Mouse (Mus musculus) liver, embryonic 12.5 days (tissue): ENCODE results near the gene Kctd3. TPM values are rescaled to one million over a fixed set of nuclear protein-coding genes. Genes with fewer than 3 reads are reported as not detected.

Source experiments
- ATAC-seq: fragments of 200-750 bp; cut with Nextera tagmentation; 2 replicates; pipeline ENCODE4 v1.8.0; 2017; ENCODE audit warnings: moderate number of reproducible peaks, mild to moderate bottlenecking, moderate library complexity
- H3K27ac ChIP-seq: fragments of 300-500 bp; sonication (generic); 2 replicates; pipeline ENCODE4 v1.5.1; 2016; ENCODE audit warnings: mild to moderate bottlenecking
- H3K27me3 ChIP-seq: fragments of 300-500 bp; sonication (generic); replicated peaks from 2 replicates; pipeline ENCODE4 v1.6.1; 2016; ENCODE audit warnings: mild to moderate bottlenecking, moderate library complexity
- H3K36me3 ChIP-seq: fragments of 300-500 bp; sonication (generic); 2 replicates; pipeline ENCODE4 v1.6.1; 2016; ENCODE audit warnings: mild to moderate bottlenecking, moderate library complexity
- H3K4me1 ChIP-seq: fragments of 300-500 bp; sonication (generic); 2 replicates; pipeline ENCODE4 v1.6.1; 2016
- H3K4me2 ChIP-seq: fragments of 300-500 bp; sonication (generic); 2 replicates; pipeline ENCODE4 v1.6.1; 2016; ENCODE audit warnings: mild to moderate bottlenecking, moderate library complexity
- H3K4me3 ChIP-seq: fragments of 300-500 bp; sonication (generic); 2 replicates; pipeline ENCODE4 v1.5.1; 2016; ENCODE audit warnings: mild to moderate bottlenecking, moderate library complexity
- H3K9ac ChIP-seq: fragments of 300-500 bp; sonication (generic); 2 replicates; pipeline ENCODE4 v1.6.1; 2016; ENCODE audit warnings: mild to moderate bottlenecking, moderate library complexity
- H3K9me3 ChIP-seq: fragments of 300-500 bp; sonication (generic); replicated peaks from 2 replicates; pipeline ENCODE4 v1.6.1; 2016; ENCODE audit warnings: mild to moderate bottlenecking, moderate library complexity
- WGBS: fragments of 180-500 bp; shearing (Covaris S2); methylation state at CpG from one replicate; pipeline ENCODE4 v1.1.7; 2016; ENCODE audit not compliant: insufficient replicate concordance; 5-methylcytosine and 5-hydroxymethylcytosine counted together
- polyA plus RNA-seq: library from polyadenylated mRNA; unstranded; fragments of >200 nt; fragmentation: Nextera tagmentation; extraction: Ambion mirVana; gene quantifications from 2 replicates; pipeline ENCODE4 v1.2.1, GENCODE M21; 2016

Gene Kctd3
- 18.2 and 18.3 TPM in 2 replicates for polyA plus RNA-seq

- peak within 1 kb of the TSS; percentile 96 for H3K9ac ChIP-seq
- peak within 1 kb of the TSS; percentile 91 for H3K4me2 ChIP-seq
- H3K27ac ChIP-seq = peak within 1 kb of the TSS; percentile 78
- peaks cover 19% of the 10 kb centered on the region for H3K36me3 ChIP-seq
- no peaks in the 10 kb centered on the region for H3K9me3 ChIP-seq
- WGBS = under 1% methylated on average over 74 of the region's 74 CpGs
- peaks cover 33% of the 10 kb centered on the region for H3K4me1 ChIP-seq
- peak; percentile 90 for ATAC-seq
- peaks cover 13% of the 10 kb centered on the region for H3K27me3 ChIP-seq
- peak within 1 kb of the TSS; percentile 100 for H3K4me3 ChIP-seq
Measured at GRCm38 (mm10) chr1:189007239-189007979, at the start of gene Kctd3. Gene Kctd3 (minus strand): TSS chr1:189007841.

GRCm38 (mm10) chr1:189057425-189057824 is 49.8 kb upstream of the Kctd3 start:
- H3K9me3 ChIP-seq = no peaks in the 10 kb centered on the region
- H3K4me2 ChIP-seq = no peak overlapping the region
- no peak overlapping the region for H3K27ac ChIP-seq
- H3K27me3 ChIP-seq = no peaks in the 10 kb centered on the region
- H3K4me1 ChIP-seq = no peaks in the 10 kb centered on the region
- no peak overlapping the region for H3K9ac ChIP-seq
- H3K4me3 ChIP-seq = no peak overlapping the region
- ATAC-seq = no peak
- WGBS = 32% methylated on average over 4 of the region's 4 CpGs
- H3K36me3 ChIP-seq = no peaks in the 10 kb centered on the region

GRCm38 (mm10) chr1:189055933-189056332 is 48.3 kb upstream of the Kctd3 start:
- ATAC-seq = no peak
- no peaks in the 10 kb centered on the region for H3K27me3 ChIP-seq
- H3K4me2 ChIP-seq = no peak overlapping the region
- H3K9me3 ChIP-seq = no peaks in the 10 kb centered on the region
- no peak overlapping the region for H3K27ac ChIP-seq
- H3K36me3 ChIP-seq = no peaks in the 10 kb centered on the region
- H3K4me3 ChIP-seq = no peak overlapping the region
- no peak overlapping the region for H3K9ac ChIP-seq
- WGBS = 51% methylated on average over 2 of the region's 2 CpGs
- no peaks in the 10 kb centered on the region for H3K4me1 ChIP-seq

GRCm38 (mm10) chr1:189054941-189055551 is 47.4 kb upstream of the Kctd3 start:
- H3K36me3 ChIP-seq = no peaks in the 10 kb centered on the region
- H3K9me3 ChIP-seq = no peaks in the 10 kb centered on the region
- H3K4me1 ChIP-seq = no peaks in the 10 kb centered on the region
- WGBS = 71% methylated on average over 8 of the region's 8 CpGs
- H3K27me3 ChIP-seq = no peaks in the 10 kb centered on the region
- H3K9ac ChIP-seq = no peak overlapping the region
- no peak overlapping the region for H3K4me2 ChIP-seq
- no peak for ATAC-seq
- no peak overlapping the region for H3K4me3 ChIP-seq
- H3K27ac ChIP-seq = no peak overlapping the region

DNA sequence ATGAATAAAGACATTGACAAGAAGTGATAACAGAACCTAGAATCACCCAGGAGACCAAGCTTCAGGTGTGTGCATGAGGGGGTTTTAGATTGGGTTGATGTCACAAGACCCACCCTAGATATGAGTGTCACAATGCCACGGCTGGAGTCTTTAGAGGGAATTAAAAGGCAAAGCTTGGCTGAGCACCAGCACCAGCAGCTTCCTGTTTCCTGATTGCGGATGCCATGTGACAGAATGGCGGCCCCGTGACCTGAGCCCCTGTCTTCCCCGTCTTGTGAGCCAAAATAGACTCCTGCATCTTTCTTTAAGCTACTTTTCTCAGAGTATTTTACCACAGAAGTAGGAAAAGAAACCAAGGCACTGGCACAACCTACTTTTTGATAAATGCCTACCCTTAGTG is 46.5 kb upstream of the Kctd3 start:
- WGBS = 39% methylated on average over 5 of the region's 5 CpGs
- Histone ChIP-seq H3K4me2 (no peak overlapping the region), H3K4me1 (no peaks in the 10 kb centered on the region), H3K9me3 (no peaks in the 10 kb centered on the region), H3K4me3 (no peak overlapping the region), H3K27ac (no peak overlapping the region), H3K9ac (no peak overlapping the region), H3K27me3 (no peaks in the 10 kb centered on the region), H3K36me3 (no peaks in the 10 kb centered on the region)
- no peak for ATAC-seq

DNA sequence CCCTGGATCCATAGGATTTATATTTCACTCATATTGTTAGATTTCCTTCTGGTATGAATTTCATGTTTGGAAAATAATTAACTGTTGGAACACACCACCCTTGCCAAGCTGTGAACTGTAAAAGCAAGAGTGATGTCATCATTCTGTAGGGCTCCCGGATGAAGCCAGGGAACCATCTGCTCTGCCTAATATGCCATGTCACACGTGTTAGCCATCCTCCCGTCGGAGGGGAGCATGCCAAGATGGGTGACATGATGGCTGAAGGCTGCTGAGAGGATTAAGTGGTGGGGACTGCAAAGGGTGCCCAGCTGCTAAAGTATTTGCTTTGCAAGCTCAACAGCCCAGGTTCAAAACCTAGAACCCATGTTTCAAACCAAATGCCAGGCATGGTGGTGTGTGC is 44.5 kb upstream of the Kctd3 start:
- H3K4me2 ChIP-seq = no peak overlapping the region
- no peaks in the 10 kb centered on the region for H3K36me3 ChIP-seq
- no peak overlapping the region for H3K9ac ChIP-seq
- WGBS = 75% methylated on average over 4 of the region's 4 CpGs
- H3K27ac ChIP-seq = no peak overlapping the region
- H3K9me3 ChIP-seq = no peaks in the 10 kb centered on the region
- no peak for ATAC-seq
- no peak overlapping the region for H3K4me3 ChIP-seq
- H3K27me3 ChIP-seq = no peaks in the 10 kb centered on the region
- H3K4me1 ChIP-seq = no peaks in the 10 kb centered on the region

GRCm38 (mm10) chr1:189050122-189050521 is 42.5 kb upstream of the Kctd3 start:
- WGBS = 65% methylated on average over 3 of the region's 3 CpGs
- H3K4me3 ChIP-seq = no peak overlapping the region
- no peaks in the 10 kb centered on the region for H3K4me1 ChIP-seq
- no peaks in the 10 kb centered on the region for H3K36me3 ChIP-seq
- ATAC-seq = no peak
- no peaks in the 10 kb centered on the region for H3K27me3 ChIP-seq
- no peak overlapping the region for H3K4me2 ChIP-seq
- H3K9ac ChIP-seq = no peak overlapping the region
- no peaks in the 10 kb centered on the region for H3K9me3 ChIP-seq
- no peak overlapping the region for H3K27ac ChIP-seq

DNA sequence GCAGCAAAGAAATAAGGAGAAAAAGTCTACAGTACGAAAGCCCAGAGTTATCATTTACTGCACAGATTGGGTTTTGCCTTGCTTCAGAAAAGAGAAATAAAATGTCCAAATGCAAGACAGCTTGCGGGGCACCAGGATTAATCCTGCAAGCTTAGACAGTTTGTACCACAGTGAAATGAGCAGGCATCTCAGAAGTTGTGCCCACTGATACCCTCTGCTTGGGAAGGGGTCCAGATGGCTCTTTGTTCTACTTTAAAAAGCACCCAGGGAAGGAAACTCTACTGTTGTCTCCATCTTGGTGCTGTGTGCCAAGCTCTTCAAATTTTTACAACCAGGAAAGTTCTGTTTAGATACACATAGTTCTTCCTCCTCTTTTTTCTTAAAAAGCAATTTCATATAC is 40.7 kb upstream of the Kctd3 start:
- no peak overlapping the region for H3K4me2 ChIP-seq

DNA sequence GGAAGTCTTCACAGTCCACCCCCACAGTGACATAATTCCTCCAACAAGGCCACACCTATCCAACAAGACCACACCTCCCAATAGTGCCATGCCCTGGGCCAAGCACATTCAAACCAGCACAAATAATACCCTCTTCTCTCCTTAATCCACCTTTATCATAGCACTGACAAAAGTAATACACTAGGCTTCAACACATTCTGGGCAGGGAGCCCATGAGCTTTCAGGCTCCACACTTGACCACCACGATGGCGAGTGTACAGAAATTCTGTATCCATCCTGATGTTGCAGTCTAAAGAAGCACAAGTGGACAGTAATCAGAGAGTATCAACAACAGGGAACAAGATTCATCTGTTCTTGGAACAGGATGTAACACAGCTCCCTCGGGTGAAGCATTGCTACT is 40.3 kb upstream of the Kctd3 start:
- H3K27ac ChIP-seq = no peak overlapping the region
- H3K36me3 ChIP-seq = no peaks in the 10 kb centered on the region
- no peak overlapping the region for H3K9ac ChIP-seq
- H3K4me3 ChIP-seq = no peak overlapping the region
- no peak overlapping the region for H3K4me2 ChIP-seq
- ATAC-seq = no peak
- H3K9me3 ChIP-seq = no peaks in the 10 kb centered on the region
- H3K4me1 ChIP-seq = no peaks in the 10 kb centered on the region
- H3K27me3 ChIP-seq = no peaks in the 10 kb centered on the region
- WGBS = 65% methylated on average over 3 of the region's 3 CpGs

More for the DNA sequence above, 40.7 kb upstream of the Kctd3 start:
- Histone ChIP-seq H3K4me1 (no peaks in the 10 kb centered on the region), H3K27ac (no peak overlapping the region), H3K9me3 (no peaks in the 10 kb centered on the region), H3K36me3 (no peaks in the 10 kb centered on the region), H3K9ac (no peak overlapping the region), H3K27me3 (no peaks in the 10 kb centered on the region), H3K4me3 (no peak overlapping the region)
- 72% methylated on average over 2 of the region's 2 CpGs for WGBS
- no peak for ATAC-seq

- 38% methylated on average over 3 of the region's 3 CpGs for WGBS
- no peak overlapping the region for H3K9ac ChIP-seq
- H3K4me3 ChIP-seq = no peak overlapping the region
- ATAC-seq = no peak
- H3K27ac ChIP-seq = no peak overlapping the region
- H3K4me1 ChIP-seq = no peaks in the 10 kb centered on the region
- no peak overlapping the region for H3K4me2 ChIP-seq
- no peaks in the 10 kb centered on the region for H3K9me3 ChIP-seq
- no peaks in the 10 kb centered on the region for H3K36me3 ChIP-seq
- H3K27me3 ChIP-seq = no peaks in the 10 kb centered on the region
Measured at GRCm38 (mm10) chr1:189046831-189047230, 39.2 kb upstream of the Kctd3 start.

DNA sequence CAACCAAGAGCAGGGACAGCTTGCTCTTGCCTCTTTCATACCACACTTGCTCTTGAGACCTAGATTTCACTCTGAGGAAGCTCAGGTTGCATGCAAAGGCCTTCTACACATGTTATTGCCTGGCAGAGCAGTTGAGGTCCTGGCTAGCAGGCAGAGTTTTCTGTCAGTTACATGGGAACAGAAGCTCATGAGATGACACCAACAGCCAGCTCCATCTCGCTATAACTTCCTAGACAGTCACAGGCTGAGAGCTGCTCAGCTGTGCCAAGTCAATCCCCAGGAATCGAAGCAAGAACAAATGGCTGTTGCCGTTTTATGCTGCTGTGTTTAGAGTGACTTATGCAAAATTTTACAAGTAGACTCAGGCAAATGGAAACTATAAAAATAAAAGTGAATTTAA is 38.7 kb upstream of the Kctd3 start:
- WGBS = 73% methylated on average over 3 of the region's 3 CpGs

DNA sequence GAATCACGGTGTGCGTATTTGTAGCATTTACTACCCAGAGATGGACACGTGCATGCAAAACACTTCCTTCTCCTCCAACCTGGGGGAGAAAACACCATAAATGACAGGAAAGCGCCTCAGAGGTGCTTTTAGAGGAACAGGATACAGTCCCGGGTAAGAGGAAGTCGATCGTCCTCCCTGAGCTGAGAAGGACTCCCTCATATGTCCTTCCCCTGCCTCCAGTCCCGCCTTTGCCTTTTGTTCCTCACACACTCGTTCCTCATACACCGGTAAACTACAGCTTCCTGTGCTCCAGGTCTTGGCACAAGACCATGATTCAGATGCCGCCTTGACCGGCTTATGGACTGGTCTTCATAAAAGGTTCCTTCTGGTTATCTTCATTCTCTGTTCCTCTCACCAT is 33.6 kb upstream of the Kctd3 start:
- Histone ChIP-seq H3K27ac (no peak overlapping the region), H3K27me3 (no peaks in the 10 kb centered on the region), H3K9ac (no peak overlapping the region), H3K4me1 (no peaks in the 10 kb centered on the region), H3K4me2 (no peak overlapping the region), H3K9me3 (no peaks in the 10 kb centered on the region), H3K36me3 (no peaks in the 10 kb centered on the region), H3K4me3 (no peak overlapping the region)
- WGBS = 45% methylated on average over 12 of the region's 12 CpGs
- ATAC-seq = no peak

More for the DNA sequence above, 38.7 kb upstream of the Kctd3 start:
- Histone ChIP-seq H3K4me1 (no peaks in the 10 kb centered on the region), H3K9me3 (no peaks in the 10 kb centered on the region), H3K9ac (no peak overlapping the region), H3K36me3 (no peaks in the 10 kb centered on the region), H3K4me2 (no peak overlapping the region), H3K4me3 (no peak overlapping the region), H3K27ac (no peak overlapping the region), H3K27me3 (no peaks in the 10 kb centered on the region)
- no peak for ATAC-seq
